Mouse (Mus musculus): Measurements from ENCODE around the gene Plxna2.

Plxna2 gene

DNA sequence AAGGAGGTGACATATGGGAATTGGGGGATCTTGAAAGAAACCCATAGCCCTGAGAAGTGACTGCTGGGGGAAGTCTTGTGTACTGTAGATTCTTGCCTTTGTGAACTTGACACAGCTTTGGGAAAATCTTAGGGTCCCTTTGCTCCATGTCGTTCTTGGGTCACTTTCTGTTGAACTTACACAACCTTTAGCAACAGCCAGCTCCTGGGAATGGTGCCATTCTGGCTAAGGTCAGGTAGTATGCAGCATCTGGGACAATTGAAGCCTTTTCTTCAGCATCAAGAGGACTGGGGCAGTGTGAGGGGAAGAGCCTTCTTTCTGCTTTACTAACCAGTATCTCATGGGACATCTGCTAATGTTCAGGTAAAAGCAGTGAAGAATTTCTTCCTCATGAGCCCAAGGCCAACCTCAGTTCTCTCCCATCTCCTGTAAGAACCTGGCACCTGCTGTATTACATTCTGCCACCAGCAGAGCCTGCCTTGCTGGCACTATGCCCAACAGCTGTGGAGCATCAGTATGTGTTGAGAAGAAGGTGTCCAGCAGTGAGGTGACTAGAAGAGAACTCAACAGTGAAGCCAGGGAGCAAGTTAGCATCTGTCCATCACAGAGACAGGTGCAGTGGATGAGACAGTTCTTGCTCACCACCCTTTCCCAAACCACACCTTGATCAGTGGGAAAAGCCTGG, 86.3 kb downstream of the Plxna2 start:
- DNase-seq (ENCODE audit: low spot score), result no peak

GRCm38 (mm10) chr1:194706566-194706965, 88.5 kb downstream of the Plxna2 start:
- no peak for DNase-seq (ENCODE audit: low spot score)

DNA sequence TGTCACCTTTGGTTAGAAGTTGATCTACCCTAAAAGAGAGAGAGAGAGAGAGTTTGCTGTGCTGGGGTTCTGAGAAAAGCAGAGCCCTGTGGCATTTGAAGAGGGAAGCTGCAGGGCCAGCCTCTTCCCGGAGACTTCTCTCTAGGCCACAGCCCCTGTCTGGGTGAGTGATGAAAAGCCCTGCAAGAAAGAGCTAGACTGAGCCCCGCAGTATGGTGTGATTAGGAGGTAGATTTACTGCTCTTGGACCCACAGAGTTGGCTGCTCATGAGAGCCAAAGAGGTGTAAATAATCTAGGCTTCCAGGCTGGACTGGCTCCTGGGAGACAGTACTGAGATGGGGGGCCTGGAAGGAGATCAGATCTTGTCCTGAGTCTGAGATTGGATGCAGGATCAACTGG, 94.4 kb downstream of the Plxna2 start:
- no peak for DNase-seq (ENCODE audit: low spot score)

- DNase-seq (ENCODE audit: low spot score), result no peak
Observed at GRCm38 (mm10) chr1:194714138-194715031, 96.4 kb downstream of the Plxna2 start.

DNA sequence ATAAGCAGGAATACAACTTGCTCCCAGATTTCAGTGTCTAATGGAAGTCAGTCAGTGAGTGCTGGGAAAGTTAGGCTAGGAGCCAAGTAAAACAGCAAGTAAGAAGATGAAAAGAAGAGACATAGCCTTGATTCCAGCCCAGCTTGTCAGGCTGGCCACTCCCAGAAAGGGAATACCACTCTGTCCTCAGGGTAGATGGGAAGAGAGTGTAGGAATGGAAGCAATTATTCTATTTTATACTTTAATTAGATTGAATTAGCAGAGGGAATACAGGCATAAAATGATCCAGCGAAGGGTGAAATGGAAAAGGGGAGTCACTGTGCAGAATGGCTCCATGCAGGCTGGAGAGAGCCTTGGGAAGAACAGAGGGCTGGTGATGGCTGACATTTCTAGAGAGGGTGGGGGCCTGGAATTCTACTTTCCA, 99.4 kb downstream of the Plxna2 start:
- DNase-seq (ENCODE audit: low spot score), result no peak

- DNase-seq (ENCODE audit: low spot score), result no peak
Observed at GRCm38 (mm10) chr1:194720406-194720805, 102.4 kb downstream of the Plxna2 start.

DNA sequence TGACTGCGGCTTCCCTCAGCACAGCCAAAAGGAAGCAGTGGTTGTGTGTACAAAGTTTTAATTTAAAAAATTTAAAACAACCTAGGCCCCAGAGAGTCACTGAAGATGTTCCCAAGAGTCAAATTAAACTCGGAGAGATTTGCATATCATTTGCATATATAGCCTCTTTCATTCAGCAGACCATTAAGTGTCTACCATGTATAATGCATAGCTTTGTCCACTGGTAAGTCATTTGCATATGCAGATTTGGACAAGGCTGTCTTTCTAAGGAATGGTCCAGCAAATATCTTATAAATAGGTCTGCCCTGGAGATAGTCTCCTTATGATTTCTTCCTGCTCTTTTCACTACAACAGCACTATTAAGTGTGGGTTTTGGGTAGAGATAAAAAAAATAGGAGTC, 103.2 kb downstream of the Plxna2 start:
- no peak for DNase-seq (ENCODE audit: low spot score)

GRCm38 (mm10) chr1:194722329-194722728, 104.3 kb downstream of the Plxna2 start:
- DNase-seq (ENCODE audit: low spot score), result peak; percentile 68

DNA sequence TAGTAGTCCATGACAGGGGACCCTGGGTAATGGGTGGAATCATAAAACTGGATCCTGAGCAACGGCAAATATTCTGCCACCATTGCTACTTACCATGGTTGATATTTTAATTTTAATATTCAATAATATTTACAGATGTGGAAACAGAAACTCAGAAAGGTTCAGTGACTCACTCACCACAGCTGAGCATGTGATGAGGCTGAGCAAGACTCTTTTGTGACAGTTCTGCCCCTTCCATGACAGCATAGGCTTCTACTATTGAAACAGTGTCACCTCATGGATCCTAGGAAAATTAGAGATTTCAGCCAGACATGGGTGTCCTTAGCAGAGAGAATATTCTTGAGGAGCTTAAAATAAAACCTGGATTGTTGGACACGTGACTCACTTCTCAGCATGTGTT, 116.8 kb downstream of the Plxna2 start:
- DNase-seq (ENCODE audit: low spot score), result no peak

DNA sequence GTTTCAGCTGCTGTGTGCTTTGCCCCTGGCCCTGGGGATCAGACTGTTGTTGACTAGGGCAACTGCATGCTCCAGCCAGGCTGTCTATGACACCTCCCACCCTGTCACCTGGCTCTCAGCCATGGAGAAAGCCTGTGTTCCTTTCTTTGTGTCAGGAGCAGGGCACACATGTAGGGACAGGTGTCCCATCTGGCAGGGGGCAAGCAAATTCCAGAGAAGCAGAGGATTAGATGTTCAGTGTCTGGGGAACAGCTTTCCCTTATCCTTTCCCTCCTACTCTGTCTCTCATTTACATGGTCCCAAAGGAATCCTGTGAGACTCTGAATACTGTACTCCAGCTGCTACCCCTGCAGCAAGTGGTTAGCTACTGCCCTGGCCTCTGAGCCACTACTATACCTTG, 121.9 kb downstream of the Plxna2 start:
- DNase-seq (ENCODE audit: low spot score), result peak; percentile 55

- no peak for DNase-seq (ENCODE audit: low spot score)
Observed at GRCm38 (mm10) chr1:194742901-194743422, 124.9 kb downstream of the Plxna2 start.

DNA sequence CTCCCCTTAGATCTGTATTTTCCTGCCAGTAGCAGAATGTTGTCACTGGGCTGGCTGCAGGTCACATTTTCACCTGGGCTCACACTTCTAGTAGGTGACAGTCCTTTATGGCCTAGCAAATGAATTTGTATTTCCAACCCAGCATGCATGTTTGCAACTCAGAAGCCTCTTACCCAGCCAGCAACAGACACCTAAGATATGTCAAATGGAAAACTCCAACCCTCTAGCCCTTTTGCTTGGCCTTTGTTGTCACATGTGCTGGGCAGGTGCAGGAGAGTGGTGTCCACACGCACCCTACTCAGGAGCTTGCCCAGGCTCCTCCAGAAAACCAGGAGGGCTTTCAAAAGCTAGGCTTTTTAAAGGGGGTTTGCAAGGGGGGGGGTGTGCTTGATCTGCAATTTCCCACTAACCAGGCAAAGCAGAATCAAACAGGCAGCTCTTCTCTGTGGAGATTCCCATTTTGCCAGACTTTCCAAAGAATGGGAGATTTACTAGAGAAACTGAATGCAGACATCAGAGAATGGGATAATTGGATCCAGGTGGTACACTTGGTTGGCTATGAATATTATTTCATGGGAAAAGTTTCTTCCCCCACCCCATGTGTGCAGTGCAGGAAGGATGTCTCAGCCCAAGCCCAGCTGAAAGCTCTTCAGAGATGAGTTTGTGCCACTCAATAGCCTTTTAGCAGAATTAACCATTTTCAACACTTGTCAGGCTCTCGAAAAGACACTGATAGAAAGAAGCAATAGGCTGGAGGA, 127.3 kb downstream of the Plxna2 start:
- DNase-seq (ENCODE audit: low spot score), result no peak

DNA sequence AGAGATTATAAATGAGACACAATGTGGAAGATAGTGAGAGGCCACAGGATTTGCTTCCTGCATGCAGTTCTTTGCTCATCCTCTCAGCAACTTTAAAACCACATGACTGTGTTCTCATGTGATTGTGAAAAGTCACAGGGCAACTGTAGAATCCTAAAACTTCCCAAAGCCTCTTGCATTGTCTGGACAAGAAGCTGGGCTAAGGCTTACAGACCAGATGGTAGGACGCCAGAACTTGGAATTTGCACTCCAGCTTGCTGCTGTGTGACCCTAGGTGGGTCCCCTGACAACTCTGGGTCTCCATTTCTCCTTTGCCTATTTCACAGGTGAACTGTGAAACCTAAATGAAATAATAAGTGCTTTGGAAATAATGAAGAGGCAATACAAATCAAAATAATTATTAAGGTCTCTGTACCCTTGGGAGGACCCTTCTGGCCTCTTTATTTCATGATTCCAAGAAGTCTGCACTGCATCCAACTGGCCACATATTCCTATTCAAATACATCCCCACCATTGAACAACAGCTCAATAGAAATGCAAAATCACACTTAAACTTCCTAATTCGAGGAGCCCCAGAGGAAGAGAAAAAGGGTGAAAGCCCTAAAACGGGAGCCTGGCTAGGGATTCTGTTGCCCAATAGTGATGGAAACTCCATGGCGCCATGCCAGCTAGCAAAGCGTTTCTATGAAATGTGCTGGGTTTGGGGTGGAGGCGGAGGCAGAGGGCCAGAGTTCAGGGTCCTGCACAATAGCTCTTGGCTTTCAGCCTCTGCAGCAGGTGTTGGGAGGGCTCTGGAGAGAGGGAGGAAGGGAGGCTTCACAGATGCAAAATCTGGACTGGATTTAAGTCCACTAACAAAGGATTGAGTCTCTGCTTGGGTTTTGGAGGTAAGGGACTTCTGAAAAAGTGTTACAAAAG, 128.6 kb downstream of the Plxna2 start:
- peak; percentile 72 for DNase-seq (ENCODE audit: low spot score)

DNA sequence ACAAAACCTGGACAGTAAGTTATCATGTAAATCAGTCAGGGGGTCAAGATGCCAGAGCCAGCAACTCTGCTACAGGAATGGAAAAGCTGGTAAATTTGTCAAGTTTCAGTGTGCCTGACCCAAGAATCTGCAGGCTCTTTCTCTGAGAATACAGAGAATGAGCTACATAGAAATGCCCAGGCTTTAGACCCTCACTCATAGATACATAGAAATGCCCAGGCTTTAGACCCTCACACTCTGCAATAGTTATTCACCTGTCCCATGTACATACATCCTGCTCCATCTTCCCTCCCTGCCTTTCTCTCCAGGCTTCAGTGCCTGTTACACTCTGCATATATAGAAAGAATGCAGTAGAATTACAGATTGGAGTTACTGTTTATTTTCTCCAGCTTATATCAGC, 129.2 kb downstream of the Plxna2 start:
- no peak for DNase-seq (ENCODE audit: low spot score)

DNA sequence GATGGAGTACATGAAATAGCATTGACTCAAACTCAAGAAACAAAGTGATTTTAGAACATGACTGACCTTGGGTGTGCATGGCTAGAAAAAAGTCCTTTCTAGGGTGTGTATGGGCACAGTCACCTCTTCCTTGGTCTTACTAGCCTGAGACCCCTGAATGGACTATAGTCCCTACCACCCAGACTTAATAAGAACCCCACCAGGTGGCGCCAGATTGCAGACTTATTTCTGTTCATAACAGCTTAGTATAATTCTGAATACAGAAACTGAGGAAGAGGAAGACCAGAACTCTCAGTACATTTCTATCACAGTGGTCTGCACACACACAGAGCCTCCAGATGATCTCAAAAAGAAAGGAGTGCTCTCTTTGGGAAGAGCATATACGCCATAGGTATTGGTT, 135.2 kb downstream of the Plxna2 start:
- DNase-seq (ENCODE audit: low spot score), result peak; percentile 32

DNA sequence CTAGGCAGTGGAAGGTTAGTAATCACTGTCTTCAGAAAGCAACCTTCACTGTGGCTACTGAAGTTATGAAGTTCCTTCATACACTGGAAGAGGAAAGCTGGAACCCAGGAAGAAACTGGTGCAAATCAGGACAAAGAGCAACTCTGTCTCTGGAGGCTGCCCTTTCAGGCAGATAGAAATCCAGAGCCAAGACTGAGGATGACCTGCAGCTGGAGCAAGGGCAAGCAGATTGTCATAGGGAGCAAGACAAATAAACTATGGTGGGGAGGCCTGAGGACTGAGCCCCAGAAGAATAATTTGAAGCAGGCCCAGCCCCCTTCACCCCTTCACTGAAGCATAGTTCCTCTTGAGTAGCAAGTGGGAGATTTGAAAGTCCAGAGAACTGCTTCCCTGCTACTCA, 138.0 kb downstream of the Plxna2 start:
- DNase-seq (ENCODE audit: low spot score), result no peak

DNA sequence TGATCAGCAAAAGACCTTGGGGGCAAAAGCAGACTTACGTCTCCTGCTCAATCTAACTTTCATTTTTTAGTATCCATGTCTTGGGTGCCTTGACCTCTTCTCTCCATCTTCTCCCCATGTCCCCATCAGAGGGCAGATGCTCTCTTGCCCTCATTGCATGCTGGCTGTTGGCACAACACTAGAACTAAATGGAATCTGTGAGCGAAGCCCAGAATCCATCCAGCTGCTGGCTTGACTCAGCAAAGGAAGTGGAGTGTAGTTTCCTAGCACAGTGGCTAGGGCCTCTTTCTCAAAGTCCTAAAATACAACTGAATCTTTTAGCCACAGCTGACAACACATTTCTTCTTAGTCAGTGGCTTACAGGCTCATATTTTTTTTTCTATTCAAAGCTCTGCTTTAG, 138.4 kb downstream of the Plxna2 start:
- DNase-seq (ENCODE audit: low spot score), result peak; percentile 25

GRCm38 (mm10) chr1:194756863-194757262, 138.8 kb downstream of the Plxna2 start:
- DNase-seq (ENCODE audit: low spot score), result no peak

DNA sequence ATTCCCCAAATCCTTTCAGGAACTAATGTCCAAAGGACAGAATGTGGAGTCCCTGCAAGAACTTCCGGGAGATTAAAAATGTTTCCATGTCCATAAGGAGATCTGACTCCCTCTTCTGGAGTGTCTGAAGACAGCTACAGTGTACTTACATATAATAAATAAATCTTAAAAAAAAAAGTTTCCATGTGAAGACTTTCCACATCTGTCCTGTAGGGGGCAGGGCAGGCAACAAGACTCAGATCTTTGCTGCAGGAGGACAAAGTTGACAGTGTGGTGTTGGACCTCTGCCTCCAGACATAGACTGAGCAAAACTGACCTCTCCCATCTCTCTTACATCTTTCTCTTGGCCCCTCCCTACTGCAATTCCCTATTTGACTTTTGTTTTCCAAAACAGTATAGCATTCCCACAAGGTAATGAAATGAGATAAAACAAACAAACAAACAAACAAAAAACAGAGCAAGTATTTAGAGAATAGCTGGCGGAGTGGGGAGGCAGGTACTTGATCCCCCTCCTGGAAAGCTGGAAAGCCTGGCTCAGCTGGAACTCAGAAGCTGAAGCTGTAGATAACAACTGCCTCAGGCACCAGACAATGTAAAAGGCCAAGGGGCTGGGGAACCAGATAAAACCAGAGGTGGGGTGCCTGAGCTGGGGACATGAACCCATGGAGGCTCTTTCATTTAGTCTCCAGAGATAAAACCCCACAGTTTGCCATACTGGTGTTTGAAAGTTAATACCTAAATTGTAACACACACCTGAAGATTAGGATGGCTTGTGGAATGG, 143.6 kb downstream of the Plxna2 start:
- no peak for DNase-seq (ENCODE audit: low spot score)

GRCm38 (mm10) chr1:194762896-194763295, 144.9 kb downstream of the Plxna2 start:
- DNase-seq (ENCODE audit: low spot score), result no peak

- no peak for DNase-seq (ENCODE audit: low spot score)
Observed at GRCm38 (mm10) chr1:194764951-194765350, 146.9 kb downstream of the Plxna2 start.

All from lung, postnatal 25 days (tissue).